10 mouse cellular contexts compared by ENCODE assay signal in the genomic region with DNA sequence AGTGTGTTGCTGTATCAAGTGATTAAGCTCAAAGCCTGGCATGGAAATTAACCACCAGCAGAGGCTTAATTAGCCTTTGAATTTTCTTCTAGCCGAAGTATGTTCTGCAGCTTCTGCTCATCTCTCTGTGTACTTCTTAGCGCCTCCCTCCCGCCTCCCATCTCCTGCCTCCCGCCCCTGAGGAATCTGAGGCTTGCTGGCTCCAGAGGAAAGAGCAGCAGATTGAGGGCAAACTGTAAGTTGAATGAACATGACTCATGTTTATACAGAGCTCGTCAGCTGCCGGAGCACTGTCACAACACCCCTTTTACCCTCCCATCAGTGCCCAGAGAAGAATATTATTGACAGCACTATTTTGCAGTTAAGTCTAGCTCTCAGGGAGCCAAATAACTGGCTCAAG. TPM values are rescaled to one million over a fixed set of nuclear protein-coding genes. Genes with fewer than 3 reads are reported as not detected.
DNase-seq lines count a peak whose midpoint lies in the region; ATAC-seq lines count a peak whose summit lies in the region.
"Had no signal": no experiment of that assay in that cellular context is flagged by ENCODE, and none has a peak within 500 bp of the region (broad histone marks: within the 10 kb centered on the region; RNA-seq: fewer than 3 reads in every experiment).

No protein-coding gene starts in this region.

- no peak overlapping the region for H3K4me2 ChIP-seq in forebrain, embryonic 15.5 days (replicated peaks)

- no peak overlapping the region for H3K4me3 ChIP-seq in forebrain, embryonic 15.5 days

- H3K4me1 ChIP-seq in forebrain, embryonic 15.5 days = peaks cover 7% of the 10 kb centered on the region; the same call in 1 of the 2 replicates

- no peak overlapping the region for H3K9ac ChIP-seq in forebrain, embryonic 15.5 days (replicated peaks)

- no peaks in the 10 kb centered on the region for H3K27me3 ChIP-seq in forebrain, embryonic 15.5 days

- WGBS in forebrain, embryonic 15.5 days = 13% methylated on average over 6 of the region's 6 CpGs

- H3K27ac ChIP-seq in forebrain, embryonic 15.5 days (replicated peaks) = peak overlapping the region; percentile 15; the same call in 1 of the 2 replicates

- ATAC-seq in forebrain, embryonic 15.5 days (replicated peaks) = peak; percentile 78

- no peaks in the 10 kb centered on the region for H3K9me3 ChIP-seq in forebrain, embryonic 15.5 days

- peak; percentile 7 for DNase-seq in adrenal gland, postnatal 25 days
- DNase-seq in adrenal gland, postnatal 10 days = no peak
- peak; percentile 31 for DNase-seq in layer of hippocampus, adult 11-12 months (ENCODE audit: low spot score)
- DNase-seq in layer of hippocampus, postnatal 25 days (ENCODE audit: extremely low spot score in 1 of 2, low spot score in 1 of 2) = no peak
- DNase-seq in 3T3-L1 (ENCODE audit: low read depth, low spot score) = peak; percentile 76
- no peak for DNase-seq in heart, postnatal 4 days
- DNase-seq in cerebellum, adult 11-12 months = no peak
- DNase-seq: B cell, adult 2 months; gastrocnemius, postnatal 10 days had no signal

- H3K36me3 ChIP-seq in forebrain, embryonic 15.5 days = no peaks in the 10 kb centered on the region

RNA-seq across cellular contexts. Expression of gene Rab3b, which starts 27.0 kb away (rescaled TPM):
- 29.5 and 41.9 TPM in 2 replicates for total RNA-seq in adrenal gland, postnatal 25 days (2021)
- 10 to 100 TPM; 45.4 to 50.2 TPM for total RNA-seq in adrenal gland, postnatal 10 days (2021)
- 10 to 100 TPM; 46.0 to 55.2 TPM for total RNA-seq in layer of hippocampus, postnatal 25 days (2021)
- 79.2 and 90.5 TPM in 2 replicates for polyA plus RNA-seq in forebrain, embryonic 15.5 days (2015; fragmentation: Nextera tagmentation; extraction: Ambion mirVana)
- 1 to 10 TPM; 1.0 to 1.3 TPM for total RNA-seq in heart, postnatal 4 days (2021)

RNA-seq across cellular contexts. Expression of gene A730015C16Rik, which starts 57.4 kb away (rescaled TPM):
- total RNA-seq in adrenal gland, postnatal 25 days (2021) = not detected in 2 replicates
- not detected for total RNA-seq in adrenal gland, postnatal 10 days (2021)
- total RNA-seq in layer of hippocampus, postnatal 25 days (2021) = under 1 TPM in 1 of 2 experiments, not detected in 1; 0.37 TPM
- polyA plus RNA-seq in forebrain, embryonic 15.5 days (2015; fragmentation: Nextera tagmentation; extraction: Ambion mirVana) = 1.2 and 2.2 TPM in 2 replicates
- total RNA-seq in heart, postnatal 4 days (2021) = not detected
- total RNA-seq: gastrocnemius, postnatal 10 days had no signal

RNA-seq across cellular contexts. Expression of gene Kti12, which starts 58.3 kb away (rescaled TPM):
- total RNA-seq in adrenal gland, postnatal 25 days (2021) = 32.4 and 33.4 TPM in 2 replicates
- 10 to 100 TPM; 27.7 to 28.1 TPM for total RNA-seq in adrenal gland, postnatal 10 days (2021)
- 10 to 100 TPM; 18.1 to 20.1 TPM for total RNA-seq in layer of hippocampus, postnatal 25 days (2021)
- polyA plus RNA-seq in forebrain, embryonic 15.5 days (2015; fragmentation: Nextera tagmentation; extraction: Ambion mirVana) = 33.2 and 33.9 TPM in 2 replicates
- total RNA-seq in heart, postnatal 4 days (2021) = 10 to 100 TPM; 16.5 to 17.2 TPM

Comparison
In these comparisons a context has a peak if more than half of its experiments do, and no peak if none do; other contexts are left out.
1. DNase-seq: peak in adrenal gland, postnatal 25 days (single experiment), layer of hippocampus, adult 11-12 months (single experiment) and 3T3-L1 (single experiment); none in adrenal gland, postnatal 10 days (single experiment), layer of hippocampus, postnatal 25 days (0 of 2), heart, postnatal 4 days (single experiment) and cerebellum, adult 11-12 months (single experiment).
2. RNA of gene Rab3b, which starts 27.0 kb away (total RNA-seq): 46.0 to 55.2 TPM in layer of hippocampus, postnatal 25 days, 45.4 to 50.2 TPM in adrenal gland, postnatal 10 days and 29.5 to 41.9 TPM in adrenal gland, postnatal 25 days; 1.0 to 1.3 TPM in heart, postnatal 4 days; every median in the first group is over 10 times any median in the second.